Mouse (Mus musculus) monocyte, adult 5-6 weeks (primary cell): ENCODE data around the gene Tnfrsf11a. TPM values are rescaled to one million over a fixed set of nuclear protein-coding genes. Genes with fewer than 3 reads are reported as not detected.

Experiments
- ATAC-seq: fragments of 153-309, 156-312 bp; replicated peaks from 2 replicates; pipeline ENCODE4 v1.8.0; 2017; ENCODE audit warnings: mild to moderate bottlenecking; ENCODE audit not compliant: low TSS enrichment, insufficient number of reproducible peaks, severe bottlenecking, poor library complexity, low FRiP score
- total RNA-seq: library from RNA; stranded (forward); fragments of 200-1000, 200-491, 200-594 nt; gene quantifications from 3 replicates; pipeline ENCODE4 v1.2.3, GENCODE M21; 2017

Tnfrsf11a gene
- total RNA-seq, 1 experiment from 2014 or later, result 6.6 TPM

DNA sequence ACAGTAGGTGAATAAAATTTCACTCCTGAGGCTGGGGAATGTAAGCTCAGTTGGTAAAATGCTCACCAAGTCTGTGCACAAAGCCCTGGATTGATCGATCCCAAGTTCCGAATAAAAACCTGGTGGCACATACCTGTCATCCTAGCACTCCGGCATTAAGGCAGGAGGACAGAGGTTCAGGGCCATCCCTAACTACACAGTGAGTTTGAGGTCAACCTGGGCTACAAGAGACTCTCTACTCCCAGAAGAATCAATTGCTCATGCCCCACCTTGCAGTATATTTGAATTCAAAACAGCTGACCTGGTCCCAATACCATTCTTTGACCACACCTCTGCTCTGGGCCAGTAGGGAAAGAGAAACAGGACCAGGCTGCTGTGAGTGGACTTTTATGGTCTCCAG is 35.2 kb downstream of the Tnfrsf11a start:
- ATAC-seq, result no peak

DNA sequence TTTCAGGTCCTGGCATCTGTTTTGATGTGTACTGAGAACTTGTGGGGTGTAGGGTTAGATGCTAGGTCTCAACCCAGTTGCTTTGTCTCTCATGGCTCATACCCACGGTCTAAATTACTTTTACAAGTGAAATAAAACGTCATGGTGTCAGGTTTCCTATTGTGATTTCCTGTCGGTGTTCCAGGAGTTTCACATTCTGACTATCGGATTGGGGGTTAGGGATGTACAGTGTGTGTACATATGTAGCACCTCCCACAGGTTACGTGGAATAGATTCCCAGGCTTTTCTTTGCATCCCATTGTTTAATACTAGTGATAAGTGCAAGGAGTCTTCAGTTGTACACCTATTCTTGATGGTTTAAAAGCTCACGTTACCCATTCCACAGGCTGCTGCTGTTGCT is 38.5 kb downstream of the Tnfrsf11a start:
- ATAC-seq, result no peak

DNA sequence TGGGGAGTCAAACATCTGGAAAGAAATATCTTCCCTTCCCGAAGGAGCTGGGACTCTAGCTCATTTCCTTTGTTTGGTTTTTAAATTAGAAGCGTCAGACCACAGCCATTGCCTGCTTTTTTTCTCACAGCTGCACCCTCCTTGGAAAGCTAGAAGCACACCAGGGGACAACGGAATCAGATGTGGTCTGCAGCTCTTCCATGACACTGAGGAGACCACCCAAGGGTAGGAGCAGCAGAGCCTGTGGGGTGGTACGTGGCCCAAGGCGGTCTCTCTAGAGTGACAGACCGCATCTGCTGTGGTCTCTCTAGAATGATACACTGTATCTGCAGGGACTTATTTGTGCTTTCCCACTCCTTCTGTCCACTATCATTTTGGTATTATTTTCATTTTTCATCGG is 39.2 kb downstream of the Tnfrsf11a start:
- ATAC-seq, result no peak

DNA sequence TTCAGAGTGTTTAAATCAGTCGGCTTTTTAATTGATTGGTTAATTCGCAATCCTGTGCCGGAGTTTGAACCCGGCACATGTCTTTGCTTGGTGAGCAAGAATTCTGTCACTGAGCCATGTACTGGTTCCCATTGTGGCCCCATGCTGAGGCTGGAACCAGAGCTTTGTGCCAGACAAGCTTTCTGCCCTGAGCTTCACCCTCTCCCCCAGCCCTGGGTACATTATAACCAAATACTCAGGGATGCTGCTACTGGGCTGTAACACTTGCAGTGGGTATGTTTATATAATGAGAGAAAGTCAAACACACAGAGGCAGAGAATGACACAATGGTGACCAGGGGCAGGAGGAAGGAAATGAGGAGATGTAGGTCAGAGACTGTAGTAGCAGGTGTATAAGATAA is 43.8 kb downstream of the Tnfrsf11a start:
- no peak for ATAC-seq

DNA sequence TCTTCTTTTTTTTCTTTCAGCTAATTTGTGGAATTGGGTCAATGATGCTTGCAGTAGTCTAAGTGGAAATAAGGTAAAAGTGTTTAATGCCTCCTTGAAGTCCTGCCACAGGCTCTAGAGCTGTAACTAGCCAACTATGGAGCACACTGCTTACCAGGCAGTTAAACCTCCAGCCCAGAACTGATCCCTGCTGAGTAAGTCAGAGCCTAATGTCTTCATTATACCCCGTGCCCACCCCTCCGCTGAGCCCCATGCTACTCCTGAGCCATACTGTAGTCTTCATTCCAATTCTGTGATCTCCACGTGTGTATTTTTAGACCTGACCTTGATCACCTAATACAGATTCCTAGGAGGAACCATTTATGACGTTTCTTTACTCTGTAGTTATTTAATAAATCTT is 44.5 kb downstream of the Tnfrsf11a start:
- no peak for ATAC-seq

DNA sequence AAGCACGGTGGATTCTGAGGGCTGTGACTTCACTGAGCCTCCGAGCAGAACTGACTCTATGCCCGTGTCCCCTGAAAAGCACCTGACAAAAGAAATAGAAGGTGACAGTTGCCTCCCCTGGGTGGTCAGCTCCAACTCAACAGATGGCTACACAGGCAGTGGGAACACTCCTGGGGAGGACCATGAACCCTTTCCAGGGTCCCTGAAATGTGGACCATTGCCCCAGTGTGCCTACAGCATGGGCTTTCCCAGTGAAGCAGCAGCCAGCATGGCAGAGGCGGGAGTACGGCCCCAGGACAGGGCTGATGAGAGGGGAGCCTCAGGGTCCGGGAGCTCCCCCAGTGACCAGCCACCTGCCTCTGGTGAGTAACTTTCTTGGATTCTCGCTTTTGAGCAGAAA is 46.9 kb downstream of the Tnfrsf11a start:
- ATAC-seq, result no peak

DNA sequence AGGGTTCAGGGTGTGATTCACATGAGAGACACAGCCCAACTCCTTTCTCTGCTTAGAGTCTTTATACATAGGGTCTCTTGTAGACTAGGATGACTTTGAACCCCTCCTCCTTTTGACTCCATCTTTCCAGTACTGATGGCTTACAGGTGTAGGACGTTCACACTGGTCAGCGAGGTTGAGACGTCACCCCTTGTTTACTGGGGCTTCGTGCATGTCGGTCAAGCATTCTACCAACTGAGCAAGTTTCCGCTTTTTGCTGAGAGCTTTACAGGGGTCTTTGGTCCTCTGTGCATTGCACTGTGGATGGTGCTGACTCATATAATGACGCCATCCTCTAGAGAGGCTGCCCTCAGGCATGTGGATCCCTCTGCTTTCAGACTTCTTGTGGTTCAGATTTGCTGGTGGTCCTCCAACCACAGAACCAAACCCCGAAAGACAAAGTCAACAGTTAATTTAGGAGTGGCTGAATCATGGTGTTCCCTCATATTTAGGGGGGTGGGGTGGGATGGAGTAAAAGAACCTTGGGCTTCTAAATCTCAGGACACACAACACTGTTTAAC is 47.3 kb downstream of the Tnfrsf11a start:
- no peak for ATAC-seq

DNA sequence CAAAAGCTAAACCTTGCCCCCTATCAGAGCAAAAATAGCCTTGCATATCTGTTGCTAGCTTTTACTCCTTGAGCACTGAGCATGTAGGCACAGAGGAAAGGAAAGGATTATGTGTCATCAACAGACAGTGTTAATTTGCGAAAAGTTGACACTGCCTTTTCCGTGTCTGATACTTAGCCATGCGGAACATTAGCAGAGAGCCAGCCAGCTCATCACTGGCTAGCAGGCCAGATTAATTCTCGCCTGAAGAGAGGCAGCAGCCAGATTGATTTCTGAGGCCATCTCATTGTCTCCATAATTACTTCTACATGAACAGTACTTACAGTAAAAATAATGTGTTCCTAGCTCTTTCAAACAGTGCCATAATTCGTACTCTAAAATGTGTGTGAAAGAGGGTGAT is 48.7 kb downstream of the Tnfrsf11a start:
- ATAC-seq, result no peak

DNA sequence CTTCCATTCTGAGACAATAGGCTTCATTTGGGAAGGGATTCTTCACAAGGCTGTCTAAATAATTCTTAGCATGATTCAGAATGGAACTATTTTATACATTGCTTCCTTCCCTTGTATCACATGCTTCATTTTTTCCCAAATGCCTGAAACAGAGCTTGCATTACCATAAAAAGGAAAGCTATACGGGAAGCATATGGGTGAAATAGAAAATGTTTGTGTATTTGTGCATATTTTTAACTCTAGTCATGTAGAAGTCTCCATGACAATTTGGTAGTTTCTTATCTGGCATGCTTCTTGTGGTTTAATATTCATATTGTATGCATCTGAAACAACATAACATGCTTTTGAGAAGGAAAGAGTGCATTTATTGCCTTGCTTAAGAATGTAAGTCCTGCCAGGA is 52.3 kb downstream of the Tnfrsf11a start:
- no peak for ATAC-seq

DNA sequence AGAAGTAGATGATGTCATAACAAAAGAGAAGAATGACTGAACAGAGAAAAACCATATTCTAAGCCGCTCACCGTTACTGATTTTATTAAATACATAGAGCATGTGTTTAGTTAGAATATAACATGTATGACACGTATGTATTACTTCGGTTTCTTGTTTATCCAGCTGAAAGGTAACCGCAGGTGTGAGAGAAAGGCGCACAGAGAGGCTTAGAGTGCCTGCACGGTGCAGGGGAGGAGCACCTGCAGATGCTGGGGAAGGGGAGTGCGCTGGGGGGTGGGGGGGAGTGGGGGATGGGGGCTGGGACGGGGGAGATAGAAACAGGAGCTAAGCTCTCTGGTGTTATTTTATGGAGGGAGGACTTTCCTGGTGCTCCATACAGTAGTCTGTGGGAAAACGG is 62.4 kb downstream of the Tnfrsf11a start:
- no peak for ATAC-seq

DNA sequence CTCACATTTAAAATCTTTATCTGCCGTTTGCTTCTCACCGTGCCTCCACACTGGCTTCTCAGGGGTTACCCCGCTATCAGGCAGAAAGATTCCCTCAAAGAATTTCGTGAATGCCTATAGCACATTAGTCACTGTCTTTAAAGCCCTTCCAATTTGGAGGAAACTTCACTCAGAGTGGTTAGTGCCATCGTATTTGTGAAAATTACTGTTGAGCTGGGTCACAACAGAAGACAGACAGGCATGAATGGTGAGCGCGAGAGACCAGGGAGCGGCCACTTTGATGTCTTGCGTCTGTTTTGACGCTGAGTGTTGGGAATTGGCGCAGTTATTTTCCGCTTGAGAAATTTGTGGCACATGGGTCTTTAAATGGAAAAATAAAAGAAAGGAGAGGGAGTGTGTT is 62.9 kb downstream of the Tnfrsf11a start:
- ATAC-seq, result no peak

DNA sequence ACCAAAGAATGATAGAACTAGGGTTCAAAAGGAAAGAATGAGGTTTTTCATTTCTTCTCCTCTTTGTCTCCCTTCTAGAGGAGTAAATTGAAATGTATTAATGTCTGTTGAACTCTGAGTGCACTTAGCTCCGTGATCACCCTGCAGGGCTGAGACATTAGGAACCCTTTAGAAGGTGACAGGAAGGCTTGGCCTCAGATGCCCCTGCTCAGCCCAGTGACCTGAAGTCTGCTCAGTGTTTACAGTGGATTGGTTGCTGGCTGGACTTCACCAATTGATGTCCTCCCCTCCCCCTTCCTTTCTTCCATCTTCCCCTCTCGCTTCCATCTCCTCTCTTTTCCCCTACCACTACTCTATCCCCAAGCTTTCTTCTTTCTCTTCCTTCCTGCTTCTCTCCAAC is 63.3 kb downstream of the Tnfrsf11a start:
- no peak for ATAC-seq

DNA sequence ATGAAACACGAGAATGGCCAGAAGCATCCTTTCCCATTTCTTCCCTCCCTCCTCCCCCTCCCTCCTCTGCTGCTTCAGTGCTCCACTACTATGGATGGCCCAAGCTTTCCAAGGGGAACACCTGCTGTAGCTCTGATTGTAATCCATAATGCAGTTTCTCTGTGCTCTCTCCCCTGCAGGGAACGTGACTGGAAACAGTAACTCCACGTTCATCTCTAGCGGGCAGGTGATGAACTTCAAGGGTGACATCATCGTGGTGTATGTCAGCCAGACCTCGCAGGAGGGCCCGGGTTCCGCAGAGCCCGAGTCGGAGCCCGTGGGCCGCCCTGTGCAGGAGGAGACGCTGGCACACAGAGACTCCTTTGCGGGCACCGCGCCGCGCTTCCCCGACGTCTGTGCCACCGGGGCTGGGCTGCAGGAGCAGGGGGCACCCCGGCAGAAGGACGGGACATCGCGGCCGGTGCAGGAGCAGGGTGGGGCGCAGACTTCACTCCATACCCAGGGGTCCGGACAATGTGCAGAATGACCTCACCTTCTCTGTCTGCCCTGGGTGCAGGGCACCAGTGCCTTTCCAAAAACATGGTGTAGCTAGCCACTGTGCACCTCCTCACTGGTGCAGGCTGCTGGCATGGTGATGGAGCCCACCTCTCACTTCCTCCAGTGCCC is 64.0 kb downstream of the Tnfrsf11a start:
- ATAC-seq, result no peak

DNA sequence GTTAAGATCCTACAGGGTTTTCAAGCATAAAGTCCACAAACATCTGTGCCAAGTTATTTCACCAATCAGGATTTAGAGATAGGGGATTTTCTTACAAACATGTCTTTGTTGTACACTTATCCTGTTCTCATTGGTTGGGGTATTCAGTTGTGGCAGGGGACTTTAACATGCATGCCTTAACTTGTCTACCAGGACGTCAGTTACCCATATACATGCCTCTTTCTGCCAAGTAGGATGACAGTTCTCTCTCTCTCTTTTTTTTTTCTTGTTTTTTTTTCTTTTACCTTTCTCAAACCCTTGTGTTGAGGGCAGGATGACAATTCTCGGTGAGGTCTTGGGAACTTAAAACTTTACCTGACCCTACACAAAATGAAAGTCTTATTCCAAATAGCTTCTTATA is 65.9 kb downstream of the Tnfrsf11a start:
- ATAC-seq, result no peak

DNA sequence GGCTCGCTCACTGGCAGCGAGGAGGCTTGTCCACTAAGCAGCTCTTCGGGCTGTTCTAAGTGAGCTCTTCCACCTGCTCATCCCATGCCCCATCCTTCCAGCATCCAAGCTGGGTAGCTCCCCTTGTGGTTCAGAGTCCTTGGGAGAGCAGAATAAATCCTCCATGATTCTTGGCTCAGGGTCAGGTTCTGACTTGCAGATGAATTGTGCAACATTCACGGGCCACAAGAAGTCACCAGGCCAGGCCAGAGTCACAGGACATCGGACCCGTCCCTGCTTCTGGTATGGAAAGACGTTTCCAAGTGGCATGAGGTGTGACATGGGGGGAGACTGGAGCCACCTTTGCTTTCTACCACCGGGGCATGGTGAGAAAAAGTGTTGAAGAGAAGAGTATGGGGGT is 68.3 kb downstream of the Tnfrsf11a start:
- ATAC-seq, result no peak

DNA sequence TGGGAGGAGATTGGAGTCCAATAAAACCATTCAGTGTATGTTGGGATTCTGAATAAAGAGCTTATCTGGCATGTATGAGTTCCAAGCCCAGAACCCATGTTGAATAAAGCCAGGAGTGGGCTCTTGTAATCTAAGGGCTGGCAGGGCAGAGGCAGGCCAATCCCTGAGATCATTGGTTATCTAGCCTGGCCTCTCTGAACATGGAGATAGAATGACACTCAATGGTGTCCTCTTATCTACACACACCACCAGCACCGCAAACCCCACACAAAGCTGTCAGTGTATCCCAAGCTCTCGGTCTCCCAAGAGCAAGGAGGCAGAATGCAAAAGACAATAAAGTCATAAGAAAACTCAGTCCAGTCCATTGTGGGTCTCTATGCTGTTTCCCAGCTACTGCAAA is 70.8 kb downstream of the Tnfrsf11a start:
- no peak for ATAC-seq

DNA sequence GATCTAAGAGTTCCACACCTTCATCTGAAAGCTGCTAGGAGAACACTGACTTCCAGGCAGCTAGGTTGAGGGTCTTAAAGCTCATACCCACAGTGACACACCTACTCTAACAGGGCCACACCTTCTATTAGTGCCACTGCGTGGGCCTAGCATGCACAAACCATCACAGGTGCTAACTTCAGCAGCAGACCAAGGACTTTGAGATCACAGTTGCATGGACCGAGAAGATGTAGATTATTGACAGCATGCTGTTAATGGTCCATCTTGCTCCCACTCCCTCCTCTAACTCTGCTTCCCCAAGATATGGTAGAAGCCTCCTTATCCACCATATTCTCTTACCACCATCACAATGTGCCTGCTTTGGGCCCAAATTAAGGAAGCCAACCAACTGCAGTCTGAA is 79.2 kb downstream of the Tnfrsf11a start:
- ATAC-seq, result no peak

DNA sequence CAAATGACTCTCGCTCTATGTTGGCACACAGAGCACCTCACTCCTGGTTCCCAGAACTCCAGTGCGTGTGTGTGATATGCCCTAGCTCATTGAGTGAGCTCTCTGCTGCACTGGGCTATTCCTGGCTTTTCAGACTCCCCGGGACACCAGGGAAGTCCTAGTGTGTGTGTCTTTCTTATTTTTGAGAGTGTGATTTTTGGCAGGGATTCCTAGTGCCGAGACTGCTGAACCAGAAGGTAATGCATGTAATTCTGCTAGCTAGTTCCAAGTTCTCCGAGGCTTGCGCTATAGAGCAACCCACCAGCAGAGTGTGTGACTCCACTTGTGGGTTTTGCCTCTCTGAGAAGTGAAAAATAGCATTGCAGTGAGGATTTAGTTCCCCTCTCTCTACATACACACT is 96.1 kb downstream of the Tnfrsf11a start:
- no peak for ATAC-seq

DNA sequence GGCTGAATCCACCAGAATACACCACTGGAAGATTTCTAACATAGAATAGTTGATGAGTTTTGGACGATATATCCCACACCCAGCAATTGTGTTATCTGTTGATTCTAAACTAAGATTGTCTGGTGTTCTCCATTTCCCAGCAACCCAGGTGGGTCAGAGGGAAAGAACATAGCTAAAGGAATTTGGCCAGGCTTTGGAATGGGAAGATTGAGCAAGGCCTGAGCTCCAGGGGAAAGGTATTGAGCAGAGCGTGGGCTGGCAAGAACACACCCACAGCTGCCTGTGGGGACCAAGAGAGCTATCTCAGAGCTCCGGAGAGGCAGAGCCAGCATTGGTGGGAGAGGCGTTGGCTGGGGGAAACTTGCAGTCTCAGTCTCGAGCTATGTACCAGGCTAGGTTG is 97.3 kb downstream of the Tnfrsf11a start:
- ATAC-seq, result no peak

DNA sequence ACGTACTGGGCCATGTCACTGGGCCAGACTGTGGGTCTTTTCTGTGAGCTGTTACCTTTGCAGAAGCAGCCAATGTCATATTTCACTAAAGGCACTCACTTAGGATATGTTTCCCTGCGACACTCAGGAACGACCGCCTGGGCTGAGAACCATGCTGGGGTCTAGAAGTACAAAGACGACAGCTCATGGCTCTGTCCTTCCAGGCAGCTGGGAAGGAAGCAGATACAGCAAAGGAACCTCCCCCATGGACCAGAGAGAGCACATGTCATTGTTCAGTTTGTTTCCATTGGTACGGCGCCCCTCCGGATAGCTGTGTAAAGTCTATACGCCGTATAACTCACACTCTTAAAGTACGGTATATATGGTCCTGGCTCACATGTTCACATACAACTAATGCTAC is 97.9 kb downstream of the Tnfrsf11a start:
- ATAC-seq, result no peak
